Mouse (Mus musculus): Measurements from ENCODE around the gene Icam5. TPM values are rescaled to one million over a fixed set of nuclear protein-coding genes. Genes with fewer than 3 reads are reported as not detected.
A peak's percentile ranks its signal among the peaks of the same experiment; 100 is the strongest.

The Icam5 gene
- polyA plus RNA-seq, 1 experiment from 2014 or later: 0.05 TPM

DNA sequence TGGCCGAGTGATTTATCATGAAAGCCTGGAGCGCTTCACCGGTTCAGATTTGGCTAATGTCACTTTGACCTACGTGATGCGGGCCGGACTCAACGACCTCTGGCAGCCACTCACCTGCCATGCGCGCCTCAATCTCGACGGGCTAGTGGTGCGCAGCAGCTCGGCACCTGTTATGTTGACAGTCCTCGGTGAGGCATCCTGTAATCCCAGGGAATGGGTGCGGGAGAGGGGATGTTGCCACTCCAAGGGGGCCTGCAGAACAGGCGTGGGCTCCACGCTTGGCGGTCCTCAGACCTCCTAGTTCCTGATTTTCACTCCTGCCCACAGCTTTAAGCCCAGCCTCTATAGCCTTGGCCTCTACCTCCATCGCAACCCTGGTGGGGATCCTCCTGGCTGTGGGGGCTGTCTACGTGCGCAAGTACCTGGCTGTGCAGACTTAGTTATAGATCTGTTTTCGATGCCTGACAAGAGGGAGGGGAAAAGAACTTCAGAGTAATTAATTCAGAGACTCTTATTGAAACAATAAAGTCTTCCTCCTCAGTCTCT is 1.7 kb upstream of the Icam5 start:
- Histone ChIP-seq H3K9ac (no peak overlapping the region), H3K27ac (no peak overlapping the region), H3K4me1 (peaks cover 51% of the 10 kb centered on the region), H3K4me3 (peak overlapping the region; percentile 53), H3K27me3 (peaks cover 88% of the 10 kb centered on the region), H3K4me2 (replicated peaks) (peak overlapping the region; percentile 94), H3K36me3 (no peaks in the 10 kb centered on the region), H3K9me3 (no peaks in the 10 kb centered on the region)
- ATAC-seq (ENCODE audit: low FRiP score, low read depth): no peak
- WGBS: 20% methylated on average over 22 of the region's 22 CpGs

DNA sequence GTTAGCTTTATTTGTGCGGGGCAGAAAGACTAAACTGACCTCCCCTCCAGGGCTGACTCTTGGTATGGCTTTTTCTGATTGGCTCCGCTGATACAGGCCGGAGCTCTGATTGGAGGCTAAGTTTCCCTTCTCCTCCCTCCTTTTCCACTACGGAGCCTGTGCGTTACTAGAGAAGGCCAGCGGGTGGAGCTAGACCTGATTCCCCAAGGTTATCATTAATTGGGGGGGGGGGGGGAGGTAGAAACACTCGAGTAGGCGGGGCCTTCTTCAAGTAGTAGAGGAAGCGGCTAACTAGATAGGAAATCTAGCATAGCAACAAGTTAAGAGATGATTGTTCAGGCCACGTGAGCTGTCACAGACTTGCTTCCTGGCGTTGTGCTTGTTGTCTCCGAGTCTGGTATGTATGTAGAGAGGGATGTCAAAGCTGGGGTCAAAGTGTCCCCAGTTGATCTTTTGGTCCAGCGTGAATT is 1.1 kb upstream of the Icam5 start:
- peak overlapping the region; percentile 94 for H3K4me2 ChIP-seq (replicated peaks)
- no peaks in the 10 kb centered on the region for H3K36me3 ChIP-seq
- 0 out of 2 replicates have a peak, but pooled peaks have one; percentile 55 for ATAC-seq (ENCODE audit: low FRiP score, low read depth)
- no peak overlapping the region; the same call in 1 of the 2 replicates for H3K27ac ChIP-seq
- H3K27me3 ChIP-seq: peaks cover 89% of the 10 kb centered on the region
- H3K4me3 ChIP-seq: peak overlapping the region; percentile 53
- no peaks in the 10 kb centered on the region for H3K9me3 ChIP-seq
- peaks cover 51% of the 10 kb centered on the region for H3K4me1 ChIP-seq
- WGBS: under 1% methylated on average over 13 of the region's 13 CpGs
- no peak overlapping the region for H3K9ac ChIP-seq

DNA sequence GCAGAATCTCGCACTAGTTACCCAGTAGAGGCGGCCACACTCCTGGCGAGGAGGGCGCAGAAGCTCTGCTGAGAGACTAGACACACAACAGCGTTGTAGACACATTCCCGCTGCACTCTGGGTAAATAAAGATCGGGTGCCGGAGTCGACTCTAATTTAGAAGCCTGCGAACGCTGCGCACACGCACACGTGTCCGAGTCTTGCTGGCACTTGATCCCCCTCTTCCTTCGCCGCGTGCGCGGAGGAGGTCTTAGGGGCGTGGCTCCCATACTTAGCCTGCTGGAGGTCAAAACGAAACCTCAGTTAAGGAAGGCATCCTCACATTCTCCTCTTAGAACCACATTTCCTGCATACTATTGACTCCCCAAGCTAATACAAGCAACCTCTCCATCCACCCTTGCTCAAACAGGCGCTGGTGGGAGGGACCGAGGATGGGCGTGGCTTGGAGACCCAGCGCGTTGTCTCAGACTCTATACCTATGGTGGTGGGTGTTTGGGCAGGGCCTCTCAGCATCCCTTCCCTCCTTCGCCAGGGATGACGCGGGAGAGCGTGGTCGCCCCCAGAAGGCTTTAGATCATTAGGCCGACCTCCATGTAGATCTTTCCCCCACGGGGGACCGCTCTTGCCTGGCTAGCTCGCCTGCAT is 500 bp upstream of the Icam5 start:
- peak overlapping the region; percentile 46; the same call in 1 of the 2 replicates for H3K9ac ChIP-seq
- H3K4me1 ChIP-seq: peaks cover 55% of the 10 kb centered on the region
- under 1% methylated on average over 36 of the region's 36 CpGs for WGBS
- H3K4me2 ChIP-seq (replicated peaks): peak overlapping the region; percentile 94
- H3K9me3 ChIP-seq: no peaks in the 10 kb centered on the region
- peak; percentile 21 for ATAC-seq (ENCODE audit: low FRiP score, low read depth)
- peak overlapping the region; percentile 53 for H3K4me3 ChIP-seq
- no peaks in the 10 kb centered on the region for H3K36me3 ChIP-seq
- peaks cover 93% of the 10 kb centered on the region for H3K27me3 ChIP-seq
- no peak overlapping the region; the same call in 1 of the 2 replicates for H3K27ac ChIP-seq

DNA sequence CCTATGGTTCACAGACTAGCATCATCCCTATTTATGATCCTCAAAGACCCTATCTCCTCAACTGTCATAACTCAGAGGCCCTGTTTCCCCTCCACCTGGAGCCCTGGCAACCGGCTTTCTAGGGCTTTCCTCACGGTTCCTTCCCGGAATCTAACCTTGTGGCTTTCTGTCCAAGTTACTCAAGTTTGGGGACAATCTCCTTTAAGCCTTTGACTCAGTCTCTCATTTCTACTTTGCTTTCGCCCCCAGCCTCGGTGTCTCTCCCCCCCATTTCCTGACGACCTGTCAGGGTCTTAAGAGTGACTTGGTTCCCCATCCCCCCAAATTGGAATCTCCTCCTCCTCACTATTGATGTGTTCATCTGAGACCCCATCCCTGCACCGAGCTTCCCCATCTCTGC is 618 bp downstream of the Icam5 start:
- Histone ChIP-seq H3K27me3 (peaks cover 95% of the 10 kb centered on the region), H3K36me3 (no peaks in the 10 kb centered on the region), H3K9ac (peak overlapping the region; percentile 61; the same call in 1 of the 2 replicates), H3K4me3 (peak overlapping the region; percentile 53), H3K4me2 (replicated peaks) (peak overlapping the region; percentile 94), H3K9me3 (no peaks in the 10 kb centered on the region), H3K27ac (no peak overlapping the region), H3K4me1 (peaks cover 66% of the 10 kb centered on the region)
- no peak for ATAC-seq (ENCODE audit: low FRiP score, low read depth)
- 1% methylated on average over 7 of the region's 7 CpGs for WGBS

DNA sequence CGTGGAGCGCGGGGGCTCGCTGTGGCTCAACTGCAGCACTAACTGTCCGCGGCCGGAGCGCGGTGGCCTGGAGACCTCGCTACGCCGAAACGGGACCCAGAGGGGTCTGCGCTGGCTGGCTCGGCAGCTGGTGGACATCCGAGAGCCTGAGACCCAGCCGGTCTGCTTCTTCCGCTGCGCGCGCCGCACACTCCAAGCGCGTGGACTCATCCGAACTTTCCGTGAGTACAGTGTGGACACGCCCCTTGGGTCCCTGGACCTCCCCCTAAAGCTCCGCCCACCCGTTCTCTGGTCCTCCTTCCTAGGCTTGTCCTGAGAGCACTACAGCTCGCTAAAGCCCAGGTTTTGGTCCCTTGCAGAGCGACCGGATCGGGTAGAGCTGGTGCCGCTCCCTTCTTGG is 1.3 kb downstream of the Icam5 start:
- no peaks in the 10 kb centered on the region for H3K36me3 ChIP-seq
- H3K9me3 ChIP-seq: no peaks in the 10 kb centered on the region
- no peak overlapping the region for H3K27ac ChIP-seq
- under 1% methylated on average over 34 of the region's 34 CpGs for WGBS
- H3K4me2 ChIP-seq (replicated peaks): peak overlapping the region; percentile 94
- peaks cover 71% of the 10 kb centered on the region for H3K4me1 ChIP-seq
- peak overlapping the region; percentile 53 for H3K4me3 ChIP-seq
- H3K9ac ChIP-seq: peak overlapping the region; percentile 61
- H3K27me3 ChIP-seq: peaks cover 96% of the 10 kb centered on the region
- peak; percentile 70 for ATAC-seq (ENCODE audit: low FRiP score, low read depth)

DNA sequence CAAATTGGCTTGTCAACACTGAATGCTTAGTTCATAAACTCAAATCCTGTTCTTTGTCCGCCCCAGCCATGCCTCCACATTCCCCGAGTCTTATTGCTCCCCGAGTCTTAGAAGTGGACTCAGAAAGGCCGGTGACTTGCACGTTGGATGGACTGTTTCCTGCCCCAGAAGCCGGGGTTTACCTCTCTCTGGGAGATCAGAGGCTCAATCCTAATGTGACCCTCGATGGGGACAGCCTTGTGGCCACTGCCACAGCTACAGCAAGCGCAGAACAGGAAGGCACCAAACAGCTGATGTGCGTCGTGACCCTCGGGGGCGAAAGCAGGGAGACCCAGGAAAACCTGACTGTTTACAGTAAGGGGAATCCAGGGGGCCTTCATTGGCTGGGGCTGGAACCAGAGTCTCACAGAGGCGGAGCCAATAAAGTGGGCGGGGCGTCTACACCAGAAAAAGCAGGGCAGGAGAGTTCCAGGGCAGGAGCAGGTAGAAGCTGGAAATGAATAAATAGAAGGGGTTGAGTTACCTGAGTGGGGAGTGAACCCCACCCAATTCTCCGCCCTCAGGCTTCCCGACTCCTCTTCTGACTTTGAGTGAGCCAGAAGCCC is 2.7 kb downstream of the Icam5 start:
- Histone ChIP-seq H3K4me2 (replicated peaks) (no peak overlapping the region), H3K27me3 (peaks cover 96% of the 10 kb centered on the region), H3K4me1 (peaks cover 65% of the 10 kb centered on the region), H3K27ac (no peak overlapping the region), H3K4me3 (0 out of 2 replicates have a peak overlapping the region, but pooled peaks have one; percentile 1), H3K9ac (no peak overlapping the region), H3K9me3 (0 out of 2 replicates have a peak, but pooled peaks cover 5% of the 10 kb centered on the region), H3K36me3 (no peaks in the 10 kb centered on the region)
- WGBS: 2% methylated on average over 17 of the region's 17 CpGs
- no peak for ATAC-seq (ENCODE audit: low FRiP score, low read depth)

DNA sequence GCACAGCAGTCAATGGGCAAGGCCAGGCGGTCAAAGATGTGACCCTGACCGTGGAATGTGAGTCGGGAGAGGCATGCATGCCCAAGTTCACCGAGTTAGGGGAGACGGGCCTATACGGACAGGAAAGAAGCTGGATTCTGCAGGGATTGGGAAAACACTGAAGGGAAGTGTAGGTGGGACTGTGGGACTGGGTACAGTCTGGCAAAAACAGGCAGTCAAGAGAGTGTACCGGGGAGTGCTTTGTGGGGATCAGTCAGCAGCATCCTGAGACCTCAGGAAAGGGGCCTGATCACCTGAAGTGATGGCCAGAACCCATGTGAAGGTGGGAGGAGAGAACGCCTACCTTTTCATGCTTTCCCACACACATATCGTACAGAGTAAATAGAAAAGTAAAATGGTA is 3.7 kb downstream of the Icam5 start:
- no peak overlapping the region for H3K4me2 ChIP-seq (replicated peaks)
- 0 out of 2 replicates have a peak, but pooled peaks cover 5% of the 10 kb centered on the region for H3K9me3 ChIP-seq
- H3K27me3 ChIP-seq: peaks cover 96% of the 10 kb centered on the region
- no peaks in the 10 kb centered on the region for H3K36me3 ChIP-seq
- no peak for ATAC-seq (ENCODE audit: low FRiP score, low read depth)
- WGBS: 25% methylated on average over 9 of the region's 9 CpGs
- H3K27ac ChIP-seq: no peak overlapping the region
- peaks cover 55% of the 10 kb centered on the region for H3K4me1 ChIP-seq
- H3K9ac ChIP-seq: no peak overlapping the region
- peak overlapping the region; percentile 3; the same call in 1 of the 2 replicates for H3K4me3 ChIP-seq

DNA sequence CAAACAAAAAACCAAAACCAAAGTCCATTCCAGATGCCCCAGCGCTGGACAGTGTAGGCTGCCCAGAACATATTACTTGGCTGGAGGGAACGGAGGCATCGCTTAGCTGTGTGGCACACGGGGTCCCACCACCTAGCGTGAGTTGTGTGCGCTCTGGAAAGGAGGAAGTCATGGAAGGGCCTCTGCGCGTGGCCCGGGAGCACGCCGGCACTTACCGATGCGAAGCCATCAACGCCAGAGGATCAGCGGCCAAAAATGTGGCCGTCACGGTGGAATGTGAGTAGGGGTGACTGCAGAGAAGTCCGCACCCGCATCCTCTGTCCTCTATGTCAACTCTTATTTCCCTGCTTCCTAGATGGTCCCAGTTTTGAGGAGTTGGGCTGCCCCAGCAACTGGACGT is 4.3 kb downstream of the Icam5 start:
- no peak for ATAC-seq (ENCODE audit: low FRiP score, low read depth)
- peaks cover 50% of the 10 kb centered on the region for H3K4me1 ChIP-seq
- H3K36me3 ChIP-seq: no peaks in the 10 kb centered on the region
- H3K4me2 ChIP-seq (replicated peaks): no peak overlapping the region
- H3K9ac ChIP-seq: no peak overlapping the region
- 0 out of 2 replicates have a peak, but pooled peaks cover 5% of the 10 kb centered on the region for H3K9me3 ChIP-seq
- no peak overlapping the region for H3K27ac ChIP-seq
- H3K4me3 ChIP-seq: no peak overlapping the region; the same call in 1 of the 2 replicates
- peaks cover 95% of the 10 kb centered on the region for H3K27me3 ChIP-seq
- WGBS: 9% methylated on average over 20 of the region's 20 CpGs

DNA sequence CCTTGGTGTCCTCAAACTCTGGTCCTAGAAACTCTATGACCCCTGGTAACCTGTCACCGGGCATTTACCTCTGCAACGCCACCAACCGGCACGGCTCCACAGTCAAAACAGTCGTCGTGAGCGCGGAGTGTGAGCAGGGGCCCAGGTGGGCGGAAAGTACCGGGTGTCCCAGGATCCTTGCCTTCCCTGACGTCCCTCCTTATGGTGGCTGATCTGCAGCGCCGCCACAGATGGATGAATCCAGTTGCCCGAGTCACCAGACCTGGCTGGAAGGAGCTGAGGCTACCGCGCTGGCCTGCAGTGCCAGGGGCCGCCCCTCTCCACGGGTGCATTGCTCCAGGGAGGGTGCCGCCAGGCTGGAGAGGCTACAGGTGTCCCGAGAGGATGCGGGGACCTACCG is 4.8 kb downstream of the Icam5 start:
- no peak for ATAC-seq (ENCODE audit: low FRiP score, low read depth)
- WGBS: 3% methylated on average over 22 of the region's 22 CpGs
- Histone ChIP-seq H3K9ac (no peak overlapping the region), H3K36me3 (no peaks in the 10 kb centered on the region), H3K9me3 (0 out of 2 replicates have a peak, but pooled peaks cover 5% of the 10 kb centered on the region), H3K4me1 (peaks cover 45% of the 10 kb centered on the region), H3K4me3 (peak overlapping the region; percentile 45), H3K27ac (no peak overlapping the region), H3K4me2 (replicated peaks) (peak overlapping the region; percentile 70), H3K27me3 (peaks cover 91% of the 10 kb centered on the region)

DNA sequence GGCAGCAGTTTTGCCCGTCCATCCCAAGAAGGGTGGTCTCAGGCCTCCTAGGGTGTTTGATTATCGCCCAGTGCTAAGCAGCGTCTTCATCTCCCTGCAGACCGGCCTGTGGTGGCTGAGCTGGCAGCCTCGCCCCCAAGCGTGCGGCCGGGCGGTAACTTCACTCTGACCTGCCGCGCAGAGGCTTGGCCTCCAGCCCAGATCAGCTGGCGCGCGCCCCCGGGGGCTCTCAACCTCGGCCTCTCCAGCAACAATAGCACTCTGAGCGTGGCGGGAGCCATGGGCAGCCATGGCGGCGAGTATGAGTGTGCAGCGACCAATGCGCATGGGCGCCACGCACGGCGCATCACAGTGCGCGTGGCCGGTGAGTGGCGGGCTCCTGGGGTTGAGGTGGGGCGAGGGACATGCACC is 5.6 kb downstream of the Icam5 start:
- H3K36me3 ChIP-seq: no peaks in the 10 kb centered on the region
- H3K4me3 ChIP-seq: peak overlapping the region; percentile 45
- no peak for ATAC-seq (ENCODE audit: low FRiP score, low read depth)
- H3K4me1 ChIP-seq: peaks cover 37% of the 10 kb centered on the region
- H3K4me2 ChIP-seq (replicated peaks): peak overlapping the region; percentile 70
- peaks cover 83% of the 10 kb centered on the region for H3K27me3 ChIP-seq
- WGBS: 2% methylated on average over 31 of the region's 31 CpGs
- 0 out of 2 replicates have a peak, but pooled peaks cover 5% of the 10 kb centered on the region for H3K9me3 ChIP-seq
- peak overlapping the region; percentile 51 for H3K9ac ChIP-seq
- H3K27ac ChIP-seq: no peak overlapping the region

DNA sequence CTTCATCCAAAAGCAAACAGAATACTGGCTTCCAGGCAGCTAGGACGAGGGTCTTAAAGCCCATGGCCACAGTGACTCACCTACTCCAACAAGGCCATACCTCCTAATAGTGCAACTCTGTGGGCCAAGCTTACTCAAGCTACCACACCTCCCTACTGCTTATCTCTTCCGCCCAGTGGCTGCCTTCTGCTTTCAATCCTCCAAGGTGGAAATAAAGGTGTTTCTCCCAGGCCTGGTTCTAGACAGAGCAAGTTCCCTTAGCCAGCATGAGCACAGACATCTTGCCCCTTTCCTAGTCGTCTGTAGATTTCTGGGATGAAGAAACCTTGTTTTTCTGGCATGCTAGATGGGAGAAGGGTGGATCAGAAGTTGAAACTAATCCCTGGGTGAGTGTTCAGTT is 7.9 kb downstream of the Icam5 start:
- Histone ChIP-seq H3K4me2 (replicated peaks) (no peak overlapping the region), H3K27me3 (peaks cover 60% of the 10 kb centered on the region), H3K4me1 (peaks cover 22% of the 10 kb centered on the region), H3K27ac (no peak overlapping the region), H3K36me3 (no peaks in the 10 kb centered on the region), H3K9ac (no peak overlapping the region), H3K4me3 (no peak overlapping the region), H3K9me3 (0 out of 2 replicates have a peak, but pooled peaks cover 5% of the 10 kb centered on the region)
- no peak for ATAC-seq (ENCODE audit: low FRiP score, low read depth)
- WGBS: 73% methylated on average over 3 of the region's 3 CpGs

DNA sequence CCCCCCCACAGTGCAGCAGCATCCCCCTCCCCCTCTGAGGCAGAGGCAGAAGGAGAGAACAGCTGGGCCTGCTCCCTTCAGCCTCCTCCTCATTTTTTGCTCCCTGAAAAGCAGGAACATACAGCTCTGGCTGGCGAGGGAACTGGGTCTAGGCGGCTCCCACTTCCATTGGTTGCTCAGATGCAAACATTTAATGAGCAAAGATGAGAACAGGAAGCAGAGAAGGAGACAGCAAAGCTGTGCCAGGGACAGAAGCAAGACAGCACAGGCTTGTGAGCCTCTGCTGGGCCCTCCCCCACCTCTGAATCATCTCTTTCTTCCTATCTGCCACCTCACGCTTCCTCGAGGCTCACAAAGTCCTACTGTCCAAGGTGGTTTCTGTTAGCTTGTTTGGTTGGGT is 9.4 kb downstream of the Icam5 start:
- WGBS: 37% methylated on average over 4 of the region's 4 CpGs
- Histone ChIP-seq H3K9me3 (0 out of 2 replicates have a peak, but pooled peaks cover 5% of the 10 kb centered on the region), H3K4me1 (peaks cover 17% of the 10 kb centered on the region), H3K9ac (no peak overlapping the region), H3K27me3 (peaks cover 45% of the 10 kb centered on the region), H3K36me3 (no peaks in the 10 kb centered on the region), H3K4me2 (replicated peaks) (no peak overlapping the region), H3K27ac (no peak overlapping the region), H3K4me3 (no peak overlapping the region)
- no peak for ATAC-seq (ENCODE audit: low FRiP score, low read depth)

All from limb, embryonic 13.5 days (tissue).